Mouse (Mus musculus) myocyte (in vitro differentiated cells): Measurements from ENCODE around the gene Rbfox2. TPM values are rescaled to one million over a fixed set of nuclear protein-coding genes. Genes with fewer than 3 reads are reported as not detected.

Experiments
- H3K27me3 ChIP-seq: one replicate; pipeline ENCODE4 v1.6.1; 2011; ENCODE audit not compliant: control insufficient read depth, insufficient read depth, insufficient read length
- H3K36me3 ChIP-seq: one replicate; pipeline ENCODE4 v1.6.1; 2011; ENCODE audit not compliant: control insufficient read depth, insufficient read depth
- H3K4me2 ChIP-seq: one replicate; pipeline ENCODE4 v1.6.1; 2011; ENCODE audit warnings: low read depth, control low read depth
- H3K4me3 ChIP-seq: one replicate; pipeline ENCODE4 v1.5.1; 2011; ENCODE audit warnings: mild to moderate bottlenecking, control low read depth, moderate library complexity
- H3K79me2 ChIP-seq: one replicate; pipeline ENCODE4 v1.6.1; 2011; ENCODE audit not compliant: control insufficient read depth, insufficient read depth
- H3ac ChIP-seq: one replicate; pipeline ENCODE4 v1.6.1; 2011; ENCODE audit not compliant: control insufficient read depth, insufficient read length
- CEBPB ChIP-seq: IDR thresholded peaks from 2 replicates; pipeline ENCODE4 v1.6.1; 2011; ENCODE audit warnings: mild to moderate bottlenecking, moderate library complexity; ENCODE audit not compliant: poor library complexity, insufficient read depth, severe bottlenecking
- E2F4 ChIP-seq: IDR thresholded peaks from one replicate; pipeline ENCODE4 v1.6.1; 2011; ENCODE audit warnings: mild to moderate bottlenecking, control low read depth, moderate library complexity; ENCODE audit not compliant: insufficient read depth
- MAX ChIP-seq: IDR thresholded peaks from one replicate; pipeline ENCODE4 v1.6.1; 2011; ENCODE audit warnings: low read depth, mild to moderate bottlenecking, control low read depth
- MYOD1 ChIP-seq, 3 experiments: IDR thresholded peaks; one replicate each; pipeline ENCODE4 v1.6.1; 2011; ENCODE audit warnings: control low read depth in 2 of 3, low read depth in 2 of 3, mild to moderate bottlenecking in 2 of 3, moderate library complexity in 1 of 3; ENCODE audit not compliant: insufficient read length in 2 of 3, control insufficient read depth in 1 of 3
- MYOG ChIP-seq, 3 experiments: IDR thresholded peaks; one replicate each; pipeline ENCODE4 v1.6.1; 2011; ENCODE audit warnings: control low read depth in 2 of 3, low read depth in 2 of 3, mild to moderate bottlenecking in 2 of 3; ENCODE audit not compliant: insufficient read length in 2 of 3, control insufficient read depth in 1 of 3, insufficient read depth in 1 of 3
- POLR2A ChIP-seq: IDR thresholded peaks from one replicate; pipeline ENCODE4 v1.6.1; 2011; ENCODE audit warnings: low read depth, mild to moderate bottlenecking, control low read depth, moderate library complexity; ENCODE audit not compliant: insufficient read length
- POLR2AphosphoS2 ChIP-seq: IDR thresholded peaks from one replicate; pipeline ENCODE4 v1.6.1; 2011; ENCODE audit warnings: low read depth, control low read depth; ENCODE audit not compliant: insufficient read length
- REST ChIP-seq: IDR thresholded peaks from one replicate; pipeline ENCODE4 v1.6.1; 2011; ENCODE audit warnings: mild to moderate bottlenecking, control low read depth, moderate library complexity; ENCODE audit not compliant: insufficient read depth, insufficient read length
- SRF ChIP-seq: IDR thresholded peaks from one replicate; pipeline ENCODE4 v1.6.1; 2011; ENCODE audit warnings: low read depth; ENCODE audit not compliant: control insufficient read depth, insufficient read length
- TCF3 ChIP-seq: IDR thresholded peaks from one replicate; pipeline ENCODE4 v1.6.1; 2011; ENCODE audit warnings: low read depth, control low read depth; ENCODE audit not compliant: insufficient read length
- USF1 ChIP-seq: IDR thresholded peaks from one replicate; pipeline ENCODE4 v1.6.1; 2011; ENCODE audit warnings: low read depth, mild to moderate bottlenecking, control low read depth, moderate library complexity
- polyA plus RNA-seq: library from polyadenylated mRNA; unstranded; fragments of >200 nt; fragmentation: generic; extraction: Trizol; gene quantifications from one replicate; pipeline ENCODE4 v1.2.1, GENCODE M21; 2012; ENCODE audit warnings: missing spikeins

The Rbfox2 gene
- polyA plus RNA-seq, 1 experiment, result 136 TPM

GRCm38 (mm10) chr15:77080684-77081254, 226.0 kb downstream of the Rbfox2 start:
- Histone ChIP-seq H3K27me3 (no peaks in the 10 kb centered on the region), H3K36me3 (peaks cover 100% of the 10 kb centered on the region), H3ac (no peak overlapping the region), H3K4me3 (no peak overlapping the region), H3K79me2 (no peaks in the 10 kb centered on the region), H3K4me2 (no peak overlapping the region)
- TF ChIP-seq CEBPB (no peak), POLR2A (peak; percentile 43), POLR2AphosphoS2 (peak; percentile 80)

GRCm38 (mm10) chr15:77079890-77080361, 226.9 kb downstream of the Rbfox2 start:
- Histone ChIP-seq H3K4me3 (no peak overlapping the region), H3K36me3 (peaks cover 99% of the 10 kb centered on the region), H3K27me3 (no peaks in the 10 kb centered on the region), H3ac (no peak overlapping the region), H3K79me2 (no peaks in the 10 kb centered on the region), H3K4me2 (no peak overlapping the region)
- TF ChIP-seq SRF (no peak), MYOG (IDR thresholded peaks at IDR 0.05; ENCODE audit: control insufficient read depth in 1 of 3, insufficient read depth in 1 of 3, insufficient read length in 2 of 3, low read depth in 2 of 3) (no peak), POLR2A (peak; percentile 22), E2F4 (no peak), POLR2AphosphoS2 (peak; percentile 65), CEBPB (peak; percentile 60; the same call in 1 of the 2 replicates)

GRCm38 (mm10) chr15:77079256-77079822, 227.5 kb downstream of the Rbfox2 start:
- H3K36me3 ChIP-seq, result peaks cover 99% of the 10 kb centered on the region
- peak; percentile 52 for TF ChIP-seq POLR2A
- TF ChIP-seq CEBPB, result no peak
- no peak for TF ChIP-seq SRF
- TF ChIP-seq USF1, result no peak
- no peak for TF ChIP-seq E2F4
- peak; percentile 85 for TF ChIP-seq POLR2AphosphoS2
- no peak for TF ChIP-seq MAX
- TF ChIP-seq MYOG (IDR thresholded peaks at IDR 0.05; ENCODE audit: control insufficient read depth in 1 of 3, insufficient read depth in 1 of 3, insufficient read length in 2 of 3, low read depth in 2 of 3), result no peak
- H3ac ChIP-seq, result no peak overlapping the region
- no peaks in the 10 kb centered on the region for H3K79me2 ChIP-seq
- no peak overlapping the region for H3K4me3 ChIP-seq
- H3K27me3 ChIP-seq, result no peaks in the 10 kb centered on the region
- no peak overlapping the region for H3K4me2 ChIP-seq

- Histone ChIP-seq H3K4me2 (no peak overlapping the region), H3K27me3 (no peaks in the 10 kb centered on the region), H3K36me3 (peaks cover 99% of the 10 kb centered on the region), H3ac (no peak overlapping the region), H3K4me3 (no peak overlapping the region), H3K79me2 (no peaks in the 10 kb centered on the region)
- no peak for TF ChIP-seq MAX
- no peak for TF ChIP-seq TCF3
- TF ChIP-seq MYOG (IDR thresholded peaks at IDR 0.05; ENCODE audit: control insufficient read depth in 1 of 3, insufficient read depth in 1 of 3, insufficient read length in 2 of 3, low read depth in 2 of 3), result no peak
- no peak for TF ChIP-seq SRF
- no peak for TF ChIP-seq POLR2AphosphoS2
- TF ChIP-seq REST, result no peak
- no peak for TF ChIP-seq USF1
Observed at GRCm38 (mm10) chr15:77078786-77079185, 228.0 kb downstream of the Rbfox2 start.

GRCm38 (mm10) chr15:77077906-77078305, 228.9 kb downstream of the Rbfox2 start:
- H3K4me2 ChIP-seq, result no peak overlapping the region
- no peak overlapping the region for H3K4me3 ChIP-seq
- TF ChIP-seq POLR2AphosphoS2 (peak; percentile 32), TCF3 (no peak)
- H3K27me3 ChIP-seq, result no peaks in the 10 kb centered on the region
- peaks cover 91% of the 10 kb centered on the region for H3K36me3 ChIP-seq
- H3K79me2 ChIP-seq, result no peaks in the 10 kb centered on the region
- no peak overlapping the region for H3ac ChIP-seq

- no peak for TF ChIP-seq USF1
- TF ChIP-seq MYOD1 (IDR thresholded peaks at IDR 0.05; ENCODE audit: control insufficient read depth in 1 of 3, insufficient read length in 2 of 3, low read depth in 2 of 3), result peak in 1 of 3 experiments; percentile 1
- TF ChIP-seq POLR2A, result no peak
- no peak for TF ChIP-seq MAX
- peak; percentile 62 for TF ChIP-seq POLR2AphosphoS2
- no peak for TF ChIP-seq MYOG (IDR thresholded peaks at IDR 0.05; ENCODE audit: control insufficient read depth in 1 of 3, insufficient read depth in 1 of 3, insufficient read length in 2 of 3, low read depth in 2 of 3)
- TF ChIP-seq REST, result no peak
- no peak for TF ChIP-seq CEBPB
- TF ChIP-seq SRF, result no peak
- Histone ChIP-seq H3K36me3 (peaks cover 77% of the 10 kb centered on the region), H3K27me3 (no peaks in the 10 kb centered on the region), H3K4me3 (no peak overlapping the region), H3K79me2 (no peaks in the 10 kb centered on the region), H3K4me2 (peak overlapping the region; percentile 20), H3ac (no peak overlapping the region)
Observed at GRCm38 (mm10) chr15:77076523-77076922, 230.3 kb downstream of the Rbfox2 start.
